21 mouse cellular contexts compared by ENCODE assay signal in the genomic region with DNA sequence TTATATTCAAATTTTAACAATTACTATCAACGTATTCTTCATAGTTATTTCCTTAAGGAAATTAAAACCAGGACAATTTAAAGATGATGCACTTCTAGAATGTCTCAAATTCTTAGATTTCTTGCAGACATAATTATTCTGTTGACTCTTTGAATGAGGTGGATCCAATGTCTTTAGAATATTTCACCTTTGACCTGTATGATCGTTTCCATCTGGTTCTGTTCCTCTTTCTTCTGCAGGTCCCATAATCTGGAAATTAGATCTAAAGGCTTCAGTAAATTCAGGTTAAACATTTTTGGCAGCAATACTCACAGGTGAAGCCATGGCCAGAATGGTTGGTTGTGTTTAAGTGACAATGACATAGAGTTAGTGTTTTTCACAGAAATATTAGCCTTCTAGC.
A peak's percentile ranks its signal among the peaks of the same experiment; 100 is the strongest.
DNase-seq lines count a peak whose midpoint lies in the region; ATAC-seq lines count a peak whose summit lies in the region.
"Had no signal": no experiment of that assay in that cellular context is flagged by ENCODE, and none has a peak within 500 bp of the region (broad histone marks: within the 10 kb centered on the region; RNA-seq: fewer than 3 reads in every experiment).

No protein-coding gene starts in this region.

- peak; percentile 58 for DNase-seq in embryo, embryonic 10.5 days (ENCODE audit: low spot score)
- no peak for DNase-seq in embryo, embryonic 9.5 days (ENCODE audit: extremely low spot score)
- DNase-seq in embryonic facial prominence, embryonic 11.5 days (ENCODE audit: low spot score), result peak; percentile 74
- no peak for DNase-seq in embryonic facial prominence, embryonic 10.5 days (ENCODE audit: low spot score)
- DNase-seq in midbrain, embryonic 11.5 days (ENCODE audit: low spot score, missing footprints), result peak; percentile 67
- no peak for DNase-seq in midbrain, embryonic 10.5 days (ENCODE audit: low spot score)
- DNase-seq: adrenal gland, adult 2 months; adrenal gland, adult 8-10 months; adrenal gland, postnatal 10 days; adrenal gland, postnatal 14 days; adrenal gland, postnatal 25 days; adrenal gland, postnatal 36 days; B cell, adult 2 months; cerebellum, adult 11 months; cerebellum, adult 11-12 months; cerebellum, adult 18-20 months had no signal

- H3K9ac ChIP-seq in embryonic facial prominence, embryonic 11.5 days (replicated peaks; ENCODE audit: low read length), result no peak overlapping the region
- H3K9ac ChIP-seq in midbrain, embryonic 11.5 days (ENCODE audit: low read length), result no peak overlapping the region

- no peak overlapping the region for H3K4me3 ChIP-seq in embryonic facial prominence, embryonic 11.5 days (ENCODE audit: low read depth, low read length)
- H3K4me3 ChIP-seq in embryonic facial prominence, embryonic 10.5 days, result no peak overlapping the region
- no peak overlapping the region for H3K4me3 ChIP-seq in midbrain, embryonic 11.5 days (ENCODE audit: low read depth, low read length)
- no peak overlapping the region for H3K4me3 ChIP-seq in midbrain, embryonic 10.5 days

- no peaks in the 10 kb centered on the region for H3K36me3 ChIP-seq in embryonic facial prominence, embryonic 11.5 days (replicated peaks; ENCODE audit: control insufficient read depth, insufficient read depth, low read depth, low read length)
- no peaks in the 10 kb centered on the region for H3K36me3 ChIP-seq in embryonic facial prominence, embryonic 10.5 days (replicated peaks)
- H3K36me3 ChIP-seq in midbrain, embryonic 11.5 days (ENCODE audit: control insufficient read depth, insufficient read depth, low read length), result no peaks in the 10 kb centered on the region
- no peaks in the 10 kb centered on the region for H3K36me3 ChIP-seq in midbrain, embryonic 10.5 days
- H3K36me3 ChIP-seq: G1E had no signal

- no peak for ATAC-seq in embryonic facial prominence, embryonic 11.5 days (replicated peaks; ENCODE audit: insufficient number of reproducible peaks, low FRiP score, low TSS enrichment, low read depth)
- ATAC-seq in midbrain, embryonic 11.5 days (ENCODE audit: low FRiP score), result no peak
- ATAC-seq: activated CD4-positive, CD25-positive, alpha-beta regulatory T cell, adult 4 months; CD4-positive, CD25-positive, alpha-beta regulatory T cell, adult 4 months; Patski had no signal

- WGBS in embryonic facial prominence, embryonic 11.5 days, result 32% methylated on average over 2 of the region's 2 CpGs
- 40% methylated on average over 2 of the region's 2 CpGs for WGBS in embryonic facial prominence, embryonic 10.5 days
- 70% methylated on average over 2 of the region's 2 CpGs for WGBS in midbrain, embryonic 11.5 days
- 78% methylated on average over 2 of the region's 2 CpGs for WGBS in midbrain, embryonic 10.5 days

- H3K27me3 ChIP-seq in embryonic facial prominence, embryonic 11.5 days (ENCODE audit: control insufficient read depth, insufficient read depth, low read length), result no peaks in the 10 kb centered on the region
- H3K27me3 ChIP-seq in embryonic facial prominence, embryonic 10.5 days (replicated peaks; ENCODE audit: low read depth, poor library complexity, severe bottlenecking), result no peaks in the 10 kb centered on the region
- H3K27me3 ChIP-seq in midbrain, embryonic 11.5 days (ENCODE audit: control insufficient read depth, insufficient read depth, low read length), result no peaks in the 10 kb centered on the region
- H3K27me3 ChIP-seq in midbrain, embryonic 10.5 days (ENCODE audit: low read depth, poor library complexity, severe bottlenecking), result no peaks in the 10 kb centered on the region
- H3K27me3 ChIP-seq: CH12.LX, Patski had no signal

- no peaks in the 10 kb centered on the region for H3K4me1 ChIP-seq in embryonic facial prominence, embryonic 11.5 days (ENCODE audit: control insufficient read depth, insufficient read depth, low read length)
- peaks cover 6% of the 10 kb centered on the region; the same call in 1 of the 2 replicates for H3K4me1 ChIP-seq in embryonic facial prominence, embryonic 10.5 days
- no peaks in the 10 kb centered on the region for H3K4me1 ChIP-seq in midbrain, embryonic 11.5 days (ENCODE audit: control insufficient read depth, insufficient read depth, low read length)
- H3K4me1 ChIP-seq in midbrain, embryonic 10.5 days, result no peaks in the 10 kb centered on the region

- no peak overlapping the region for H3K27ac ChIP-seq in embryonic facial prominence, embryonic 11.5 days (replicated peaks; ENCODE audit: low read depth, low read length)
- H3K27ac ChIP-seq in embryonic facial prominence, embryonic 10.5 days (replicated peaks), result no peak overlapping the region
- H3K27ac ChIP-seq in midbrain, embryonic 11.5 days (ENCODE audit: low read depth, low read length), result no peak overlapping the region
- no peak overlapping the region for H3K27ac ChIP-seq in midbrain, embryonic 10.5 days (replicated peaks)

- H3K9me3 ChIP-seq in embryonic facial prominence, embryonic 11.5 days (replicated peaks; ENCODE audit: control insufficient read depth, low read length), result no peaks in the 10 kb centered on the region
- no peaks in the 10 kb centered on the region for H3K9me3 ChIP-seq in embryonic facial prominence, embryonic 10.5 days
- no peaks in the 10 kb centered on the region for H3K9me3 ChIP-seq in midbrain, embryonic 11.5 days (ENCODE audit: control insufficient read depth, low read length)
- H3K9me3 ChIP-seq in midbrain, embryonic 10.5 days (replicated peaks), result no peaks in the 10 kb centered on the region
- H3K9me3 ChIP-seq: G1E had no signal

- no peak overlapping the region for H3K4me2 ChIP-seq in embryonic facial prominence, embryonic 11.5 days (ENCODE audit: low read depth, low read length)
- H3K4me2 ChIP-seq in midbrain, embryonic 11.5 days, result no peak overlapping the region

Comparison
In these comparisons a context has a peak if more than half of its experiments do, and no peak if none do; other contexts are left out.
1. DNase-seq: peak in embryo, embryonic 10.5 days (single experiment), embryonic facial prominence, embryonic 11.5 days (single experiment) and midbrain, embryonic 11.5 days (single experiment); none in embryo, embryonic 9.5 days (single experiment), embryonic facial prominence, embryonic 10.5 days (single experiment) and midbrain, embryonic 10.5 days (single experiment).